Mouse (Mus musculus): ENCODE measurements around the gene Gabrd.

Gene Gabrd

DNA sequence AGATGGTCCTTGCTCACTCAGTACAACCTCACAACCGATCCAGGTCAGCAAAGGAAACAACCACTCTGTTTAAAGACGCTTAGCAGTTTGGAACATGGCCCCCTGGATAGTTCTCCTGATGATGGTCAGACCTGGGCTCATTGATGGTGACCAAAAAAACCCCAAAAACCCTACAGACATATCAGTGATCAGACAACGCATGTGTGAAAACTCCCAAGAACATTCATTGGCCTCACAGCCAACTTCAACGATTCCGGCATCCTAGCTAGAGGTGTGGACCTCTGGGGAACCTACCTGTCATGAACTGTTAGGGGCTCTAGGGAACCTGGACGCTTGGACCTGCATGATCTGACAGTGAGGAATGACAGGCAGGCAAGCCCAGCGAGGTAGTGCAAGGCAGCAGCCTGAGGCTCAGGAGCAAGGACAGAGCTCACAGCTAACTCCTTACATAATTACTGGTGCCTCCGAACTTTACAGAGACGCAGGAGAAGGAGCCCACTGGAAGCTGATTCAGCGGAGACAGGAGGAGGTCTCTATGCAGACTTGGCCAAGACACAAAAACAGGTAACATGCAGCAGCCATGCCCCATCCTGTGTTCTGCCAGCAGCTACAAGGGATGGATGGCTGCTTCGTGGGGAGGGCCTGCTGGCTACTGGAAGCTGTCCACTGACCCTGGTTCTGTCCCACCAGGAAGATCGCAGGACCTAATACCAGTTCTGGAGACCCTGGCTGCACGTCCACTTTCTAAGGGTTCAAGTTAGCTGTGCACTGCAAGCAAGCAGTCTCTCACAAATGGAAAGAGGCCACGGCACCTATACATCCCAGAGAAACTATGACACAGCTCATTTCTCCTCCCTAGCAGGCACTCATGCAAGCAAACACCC, 54.3 kb downstream of the Gabrd start:
- DNase-seq (ENCODE audit: low read depth, low spot score) = no peak

DNA sequence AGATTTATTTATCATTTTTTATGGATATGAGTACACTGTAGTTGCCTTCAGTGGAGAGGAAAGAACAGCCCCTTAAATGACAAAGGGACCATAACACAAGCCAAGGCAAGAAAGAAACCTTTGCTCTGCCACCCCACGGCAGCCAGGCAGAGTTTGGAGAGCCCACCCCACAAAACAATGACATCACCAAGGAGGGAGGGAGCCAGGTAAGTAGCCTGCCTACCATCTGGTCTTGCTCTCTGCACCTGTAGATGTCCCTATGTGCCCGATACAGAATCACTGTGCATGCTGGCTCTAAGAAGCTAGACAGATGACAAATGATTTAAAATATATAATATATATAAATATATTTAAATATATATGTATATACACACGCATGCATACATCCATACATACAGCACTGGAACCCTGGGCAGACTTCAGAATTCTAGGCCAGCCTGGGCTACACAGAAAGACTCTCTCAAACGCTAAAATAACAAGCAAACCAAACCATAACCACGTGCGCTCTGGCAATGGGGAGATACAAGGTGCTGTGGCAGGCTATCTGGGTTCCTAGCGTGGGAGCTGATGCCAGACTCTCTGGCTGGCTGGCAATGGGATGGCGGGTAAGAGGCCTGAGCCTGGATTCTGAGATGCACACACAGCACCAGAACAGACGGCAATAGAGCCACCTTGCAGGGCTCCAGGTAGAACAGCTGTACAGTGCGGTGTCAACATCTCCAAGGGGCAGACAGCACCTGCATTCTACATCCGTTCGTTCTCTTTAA, 61.4 kb downstream of the Gabrd start:
- DNase-seq (ENCODE audit: low read depth, low spot score) = no peak

Data from brain, embryonic 18.5 days (tissue).